Mouse (Mus musculus) erythroblast, embryonic 14.5 days (primary cell): ENCODE measurements at regions not wholly inside any gene's neighbourhood (a gene's known extent, or its start where the extent isn't known, plus 50 kb on each side); places are given as distances from the start of the nearest gene placed in this dataset.

Experiments
- GATA1 ChIP-seq: IDR thresholded peaks from 2 replicates; pipeline ENCODE4 v1.6.1; 2012; ENCODE audit warnings: low read length, inconsistent platforms, mixed read lengths
- TAL1 ChIP-seq: IDR thresholded peaks from 3 replicates; pipeline ENCODE4 v1.6.1; 2012; ENCODE audit warnings: low read length, inconsistent platforms, mixed read lengths

DNA sequence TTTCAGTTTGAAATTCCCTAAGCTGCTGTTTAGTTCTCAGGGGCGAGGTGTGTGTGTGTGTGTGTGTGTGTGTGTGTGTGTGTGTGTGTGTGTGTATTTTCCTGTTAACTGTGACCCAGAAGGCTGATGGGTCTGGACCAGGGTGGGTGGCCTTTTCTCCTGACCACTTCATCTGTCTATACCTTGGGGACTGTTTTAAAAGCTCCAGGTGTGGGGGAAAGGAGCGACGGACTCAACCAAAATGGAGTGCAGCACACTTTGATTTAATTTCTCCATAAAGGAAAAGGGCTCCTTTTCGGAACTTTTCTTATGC lies 103.9 kb downstream of the Zfp281 start:
- TF ChIP-seq TAL1 (no peak), GATA1 (no peak)
